Mouse (Mus musculus) stomach, embryonic 14.5 days (tissue): ENCODE measurements around the gene Stn1. TPM values are rescaled to one million over a fixed set of nuclear protein-coding genes. Genes with fewer than 3 reads are reported as not detected.

Experiments used
- ATAC-seq: fragments of 200-750 bp; cut with Nextera tagmentation; 2 replicates; pipeline ENCODE4 v1.8.0; 2017; ENCODE audit warnings: low read depth, moderate TSS enrichment; ENCODE audit not compliant: insufficient number of reproducible peaks, insufficient read depth, low FRiP score
- H3K27ac ChIP-seq: fragments of 300-500 bp; sonication (generic); 2 replicates; pipeline ENCODE4 v1.5.1; 2014; ENCODE audit warnings: mild to moderate bottlenecking, low read length, moderate library complexity, mixed read lengths
- H3K27me3 ChIP-seq: fragments of 300-500 bp; sonication (generic); 2 replicates; pipeline ENCODE4 v1.6.1; 2014; ENCODE audit warnings: low read length, control low read depth, mixed read lengths; ENCODE audit not compliant: control insufficient read depth, insufficient read depth
- H3K36me3 ChIP-seq: fragments of 300-500 bp; sonication (generic); 2 replicates; pipeline ENCODE4 v1.6.1; 2014; ENCODE audit warnings: mild to moderate bottlenecking, control low read depth, low read length, moderate library complexity, mixed read lengths; ENCODE audit not compliant: control insufficient read depth, insufficient read depth
- H3K4me1 ChIP-seq: fragments of 300-500 bp; sonication (generic); 2 replicates; pipeline ENCODE4 v1.6.1; 2014; ENCODE audit warnings: low read length, control low read depth, mixed read lengths; ENCODE audit not compliant: control insufficient read depth, insufficient read depth
- H3K4me2 ChIP-seq: fragments of 300-500 bp; sonication (generic); replicated peaks from 2 replicates; pipeline ENCODE4 v1.6.1; 2014; ENCODE audit warnings: low read depth, low read length, control low read depth
- H3K4me3 ChIP-seq: fragments of 300-500 bp; sonication (generic); 2 replicates; pipeline ENCODE4 v1.5.1; 2014; ENCODE audit warnings: low read depth, low read length, control low read depth
- H3K9ac ChIP-seq: fragments of 300-500 bp; sonication (generic); replicated peaks from 2 replicates; pipeline ENCODE4 v1.6.1; 2014; ENCODE audit warnings: low read depth, mild to moderate bottlenecking, control low read depth, low read length, moderate library complexity, mixed read lengths
- H3K9me3 ChIP-seq: fragments of 300-500 bp; sonication (generic); 2 replicates; pipeline ENCODE4 v1.6.1; 2016; ENCODE audit warnings: low read depth, low read length, control low read depth; ENCODE audit not compliant: control insufficient read depth
- WGBS: fragments of 180-500 bp; shearing (Covaris S2); extraction: QIAGEN DNeasy Blood & Tissue Kit; methylation state at CpG from one replicate; pipeline ENCODE4 v1.1.7; 2014; 5-methylcytosine and 5-hydroxymethylcytosine counted together
- polyA plus RNA-seq: library from polyadenylated mRNA; unstranded; fragments of >200 nt; fragmentation: Nextera tagmentation; extraction: Ambion mirVana; gene quantifications from 2 replicates; pipeline ENCODE4 v1.2.1, GENCODE M21; 2014

Gene Stn1
- polyA plus RNA-seq, 1 experiment from 2014 or later: 68.4 TPM

GRCm38 (mm10) chr19:47500389-47501011 is 36.8 kb downstream of the Stn1 start:
- H3K27me3 ChIP-seq: no peaks in the 10 kb centered on the region
- 0 out of 2 replicates have a peak, but pooled peaks cover 4% of the 10 kb centered on the region for H3K4me1 ChIP-seq
- no peaks in the 10 kb centered on the region for H3K9me3 ChIP-seq
- 74% methylated on average over 11 of the region's 11 CpGs for WGBS
- H3K4me2 ChIP-seq: no peak overlapping the region
- no peak for ATAC-seq
- H3K9ac ChIP-seq: no peak overlapping the region
- no peak overlapping the region for H3K4me3 ChIP-seq
- no peak overlapping the region for H3K27ac ChIP-seq
- H3K36me3 ChIP-seq: no peaks in the 10 kb centered on the region; the same call in none of the 2 replicates

GRCm38 (mm10) chr19:47499841-47500240 is 37.5 kb downstream of the Stn1 start:
- no peaks in the 10 kb centered on the region for H3K9me3 ChIP-seq
- no peaks in the 10 kb centered on the region for H3K27me3 ChIP-seq
- no peaks in the 10 kb centered on the region; the same call in 1 of the 2 replicates for H3K36me3 ChIP-seq
- ATAC-seq: no peak
- H3K9ac ChIP-seq: no peak overlapping the region
- H3K4me3 ChIP-seq: no peak overlapping the region
- H3K4me1 ChIP-seq: 0 out of 2 replicates have a peak, but pooled peaks cover 4% of the 10 kb centered on the region
- 82% methylated on average over 5 of the region's 5 CpGs for WGBS
- H3K27ac ChIP-seq: no peak overlapping the region
- no peak overlapping the region for H3K4me2 ChIP-seq

- 59% methylated on average over 4 of the region's 4 CpGs for WGBS
- Histone ChIP-seq H3K36me3 (no peaks in the 10 kb centered on the region; the same call in 1 of the 2 replicates), H3K4me3 (no peak overlapping the region), H3K27me3 (no peaks in the 10 kb centered on the region), H3K27ac (no peak overlapping the region), H3K9ac (no peak overlapping the region), H3K9me3 (no peaks in the 10 kb centered on the region), H3K4me1 (0 out of 2 replicates have a peak, but pooled peaks cover 4% of the 10 kb centered on the region), H3K4me2 (no peak overlapping the region)
- no peak for ATAC-seq
Measured at GRCm38 (mm10) chr19:47498942-47499341, 38.4 kb downstream of the Stn1 start.

DNA sequence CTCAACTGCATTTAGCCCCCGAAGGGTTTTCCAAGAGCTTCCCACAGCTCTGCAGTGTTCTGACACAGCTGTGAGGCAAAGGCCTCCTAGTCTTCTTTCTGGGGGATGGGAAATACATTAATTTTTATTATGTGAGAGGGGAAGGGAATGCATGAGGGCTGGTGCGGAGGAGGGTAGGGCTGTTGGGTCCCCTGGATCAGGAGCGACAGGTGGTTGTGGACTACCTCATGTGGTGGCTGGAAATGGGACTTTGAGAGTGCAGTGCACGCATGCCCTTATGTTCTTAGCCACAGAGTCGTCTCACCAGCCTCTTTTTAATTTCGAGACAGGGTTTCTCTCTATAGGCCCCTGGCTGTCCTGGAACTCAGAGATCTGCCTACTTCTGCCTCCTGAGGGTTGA is 39.6 kb downstream of the Stn1 start:
- Histone ChIP-seq H3K27me3 (no peaks in the 10 kb centered on the region), H3K9ac (no peak overlapping the region), H3K36me3 (no peaks in the 10 kb centered on the region; the same call in 1 of the 2 replicates), H3K4me3 (no peak overlapping the region), H3K9me3 (no peaks in the 10 kb centered on the region), H3K27ac (no peak overlapping the region), H3K4me1 (0 out of 2 replicates have a peak, but pooled peaks cover 4% of the 10 kb centered on the region), H3K4me2 (no peak overlapping the region)
- no peak for ATAC-seq
- WGBS: 93% methylated on average over 6 of the region's 6 CpGs

- no peaks in the 10 kb centered on the region for H3K27me3 ChIP-seq
- 76% methylated on average over 9 of the region's 9 CpGs for WGBS
- ATAC-seq: no peak
- H3K4me3 ChIP-seq: no peak overlapping the region
- H3K4me1 ChIP-seq: 0 out of 2 replicates have a peak, but pooled peaks cover 4% of the 10 kb centered on the region
- H3K9me3 ChIP-seq: no peaks in the 10 kb centered on the region
- H3K9ac ChIP-seq: no peak overlapping the region
- H3K27ac ChIP-seq: no peak overlapping the region
- H3K36me3 ChIP-seq: no peaks in the 10 kb centered on the region; the same call in 1 of the 2 replicates
- H3K4me2 ChIP-seq: no peak overlapping the region
Measured at GRCm38 (mm10) chr19:47497313-47497712, 40.0 kb downstream of the Stn1 start.

DNA sequence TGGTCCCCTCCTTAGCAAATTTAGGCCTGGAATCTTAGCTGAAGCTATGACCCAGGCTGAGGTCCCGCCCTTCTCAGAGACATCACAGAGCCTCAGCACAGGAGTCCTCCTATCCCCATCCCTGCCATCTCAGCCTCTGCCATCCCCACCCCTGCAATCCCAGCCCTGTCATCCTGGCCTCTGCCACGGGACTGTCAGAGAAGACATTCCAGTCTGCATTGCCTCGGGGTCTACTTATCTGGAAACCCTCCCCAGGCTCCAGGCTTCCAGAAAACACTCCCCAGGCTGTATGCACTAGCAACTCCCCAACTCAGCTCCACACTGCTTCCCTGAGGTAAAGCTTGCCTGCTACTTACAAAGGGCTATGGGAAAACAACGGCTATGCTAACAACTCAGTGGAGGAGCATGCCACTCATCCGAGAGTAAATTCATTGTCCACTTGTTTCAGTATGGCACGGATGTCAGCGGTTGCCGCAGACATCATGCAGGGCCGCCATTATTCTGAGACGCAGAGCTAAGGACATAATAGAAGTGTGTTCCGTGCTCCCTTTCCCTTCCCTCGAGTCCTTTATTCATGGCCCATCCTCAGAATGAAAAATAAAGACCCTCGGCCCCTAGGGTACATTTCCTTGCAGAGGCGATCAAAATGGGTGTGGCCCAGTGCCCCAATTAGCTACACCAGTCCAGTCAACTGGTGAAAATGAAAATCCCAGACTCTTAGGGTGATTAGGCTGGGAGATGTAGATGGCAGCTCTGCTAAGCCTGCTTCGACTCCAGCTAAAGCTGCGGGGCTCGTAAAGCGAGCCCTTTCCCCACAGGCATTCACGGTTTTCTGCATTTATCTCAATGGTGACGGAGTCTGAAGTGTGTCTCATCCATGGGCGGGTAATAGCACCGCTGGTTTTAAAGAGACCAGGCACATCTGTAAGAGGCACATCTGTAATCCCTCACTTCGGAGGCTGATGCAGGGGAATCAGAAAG is 44.0 kb downstream of the Stn1 start:
- no peak overlapping the region for H3K4me2 ChIP-seq
- H3K4me3 ChIP-seq: no peak overlapping the region
- 0 out of 2 replicates have a peak, but pooled peaks cover 2% of the 10 kb centered on the region for H3K9me3 ChIP-seq
- no peaks in the 10 kb centered on the region for H3K36me3 ChIP-seq
- WGBS: 73% methylated on average over 23 of the region's 23 CpGs
- no peak overlapping the region for H3K27ac ChIP-seq
- H3K27me3 ChIP-seq: no peaks in the 10 kb centered on the region
- H3K9ac ChIP-seq: no peak overlapping the region
- H3K4me1 ChIP-seq: 0 out of 2 replicates have a peak, but pooled peaks cover 4% of the 10 kb centered on the region
- no peak for ATAC-seq

DNA sequence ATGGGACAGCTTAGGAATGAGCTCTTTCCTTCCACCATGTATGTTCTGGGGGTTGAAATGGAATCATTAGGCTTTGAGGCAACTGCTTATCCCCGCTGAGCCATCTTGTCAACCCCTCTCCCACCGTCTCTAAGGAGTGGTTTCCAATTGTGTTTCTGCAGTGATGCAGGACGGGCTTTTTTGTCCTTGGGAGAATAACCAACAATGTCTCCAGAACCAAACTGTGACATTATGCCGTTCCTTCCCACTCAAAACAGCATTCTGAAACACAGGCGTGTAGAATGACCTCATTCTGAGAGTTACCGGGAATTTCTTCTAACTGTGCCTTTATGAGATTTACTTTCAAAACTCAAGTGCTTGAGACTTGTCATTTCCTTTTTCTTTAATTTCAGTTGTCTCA is 44.9 kb downstream of the Stn1 start:
- Histone ChIP-seq H3K9ac (no peak overlapping the region), H3K36me3 (no peaks in the 10 kb centered on the region), H3K9me3 (0 out of 2 replicates have a peak, but pooled peaks cover 2% of the 10 kb centered on the region), H3K4me1 (0 out of 2 replicates have a peak, but pooled peaks cover under 1% of the 10 kb centered on the region), H3K4me3 (no peak overlapping the region), H3K4me2 (no peak overlapping the region), H3K27me3 (no peaks in the 10 kb centered on the region), H3K27ac (no peak overlapping the region)
- ATAC-seq: no peak
- WGBS: 86% methylated on average over 6 of the region's 6 CpGs

- Histone ChIP-seq H3K4me1 (no peaks in the 10 kb centered on the region), H3K36me3 (no peaks in the 10 kb centered on the region), H3K9ac (no peak overlapping the region), H3K4me2 (no peak overlapping the region), H3K27ac (no peak overlapping the region), H3K4me3 (no peak overlapping the region), H3K27me3 (no peaks in the 10 kb centered on the region), H3K9me3 (0 out of 2 replicates have a peak, but pooled peaks cover 2% of the 10 kb centered on the region)
- WGBS: 55% methylated on average over 2 of the region's 2 CpGs
- 0 out of 2 replicates have a peak, but pooled peaks have one; percentile 37 for ATAC-seq
Measured at GRCm38 (mm10) chr19:47491853-47492252, 45.5 kb downstream of the Stn1 start.
